Mouse (Mus musculus) gonadal fat pad, adult 2 months (tissue): ENCODE data around the gene Rbbp4. TPM values are rescaled to one million over a fixed set of nuclear protein-coding genes. Genes with fewer than 3 reads are reported as not detected.
"Not testable (repeated sequence)": the region's sequence is repeated elsewhere in the genome, so short reads cannot be mapped to it uniquely, and the experiment has no call there.

ENCODE experiments used
- DNase-seq: peaks from one replicate; pipeline ENCODE4 v3.0.0-alpha.2; 2012; ENCODE audit warnings: low read depth
- polyA plus RNA-seq: library from polyadenylated mRNA; depleted of rRNA; stranded (reverse); fragments of >200 nt; gene quantifications from 2 replicates; pipeline ENCODE4 v1.2.3, GENCODE M21; 2012; rRNA removed

Rbbp4 gene
- polyA plus RNA-seq: 36.1 and 36.6 TPM in 2 replicates

- peak; percentile 77 for DNase-seq
Measured at GRCm38 (mm10) chr4:129335216-129336074, at the start of gene Rbbp4, which contains the start of gene Zbtb8os. TSS of gene Rbbp4 (minus strand) at chr4:129335370. TSS of gene Zbtb8os (plus strand) at chr4:129335695.

- DNase-seq: no peak
Measured at GRCm38 (mm10) chr4:129384440-129384839, 49.3 kb upstream of the Rbbp4 start.

- DNase-seq: no peak
Measured at GRCm38 (mm10) chr4:129383586-129383985, 48.4 kb upstream of the Rbbp4 start.

GRCm38 (mm10) chr4:129382488-129382887 is 47.3 kb upstream of the Rbbp4 start:
- DNase-seq: no peak

GRCm38 (mm10) chr4:129382029-129382428 is 46.9 kb upstream of the Rbbp4 start:
- DNase-seq: no peak

GRCm38 (mm10) chr4:129381148-129381547 is 46.0 kb upstream of the Rbbp4 start:
- DNase-seq: no peak

GRCm38 (mm10) chr4:129379805-129380204 is 44.6 kb upstream of the Rbbp4 start:
- DNase-seq: no peak

GRCm38 (mm10) chr4:129377601-129378390 is 42.6 kb upstream of the Rbbp4 start, which contains the start of gene Zbtb8a:
TSS of gene Zbtb8a (minus strand) at chr4:129378116.
- no peak for DNase-seq

GRCm38 (mm10) chr4:129376961-129377545 is 41.9 kb upstream of the Rbbp4 start:
- DNase-seq: no peak

- no peak for DNase-seq
Measured at GRCm38 (mm10) chr4:129375821-129376220, 40.7 kb upstream of the Rbbp4 start.

GRCm38 (mm10) chr4:129375000-129375399 is 39.8 kb upstream of the Rbbp4 start:
- no peak for DNase-seq

- no peak for DNase-seq
Measured at GRCm38 (mm10) chr4:129374219-129374755, 39.1 kb upstream of the Rbbp4 start.

GRCm38 (mm10) chr4:129373202-129373976 is 38.2 kb upstream of the Rbbp4 start:
- no peak for DNase-seq

- DNase-seq: no peak
Measured at GRCm38 (mm10) chr4:129371391-129371790, 36.2 kb upstream of the Rbbp4 start.

GRCm38 (mm10) chr4:129365224-129365623 is 30.1 kb upstream of the Rbbp4 start:
- no peak for DNase-seq

GRCm38 (mm10) chr4:129364379-129364778 is 29.2 kb upstream of the Rbbp4 start:
- DNase-seq: no peak

GRCm38 (mm10) chr4:129363463-129363862 is 28.3 kb upstream of the Rbbp4 start:
- no peak for DNase-seq

GRCm38 (mm10) chr4:129362771-129363170 is 27.6 kb upstream of the Rbbp4 start:
- no peak for DNase-seq

- not testable (repeated sequence) for DNase-seq
Measured at GRCm38 (mm10) chr4:129362238-129362637, 27.1 kb upstream of the Rbbp4 start.

GRCm38 (mm10) chr4:129357613-129358163 is 22.5 kb upstream of the Rbbp4 start:
- no peak for DNase-seq

- DNase-seq: no peak
Measured at GRCm38 (mm10) chr4:129354236-129354635, 19.1 kb upstream of the Rbbp4 start.
